ENCODE assay signal across 8 mouse cellular contexts in the genomic region with DNA sequence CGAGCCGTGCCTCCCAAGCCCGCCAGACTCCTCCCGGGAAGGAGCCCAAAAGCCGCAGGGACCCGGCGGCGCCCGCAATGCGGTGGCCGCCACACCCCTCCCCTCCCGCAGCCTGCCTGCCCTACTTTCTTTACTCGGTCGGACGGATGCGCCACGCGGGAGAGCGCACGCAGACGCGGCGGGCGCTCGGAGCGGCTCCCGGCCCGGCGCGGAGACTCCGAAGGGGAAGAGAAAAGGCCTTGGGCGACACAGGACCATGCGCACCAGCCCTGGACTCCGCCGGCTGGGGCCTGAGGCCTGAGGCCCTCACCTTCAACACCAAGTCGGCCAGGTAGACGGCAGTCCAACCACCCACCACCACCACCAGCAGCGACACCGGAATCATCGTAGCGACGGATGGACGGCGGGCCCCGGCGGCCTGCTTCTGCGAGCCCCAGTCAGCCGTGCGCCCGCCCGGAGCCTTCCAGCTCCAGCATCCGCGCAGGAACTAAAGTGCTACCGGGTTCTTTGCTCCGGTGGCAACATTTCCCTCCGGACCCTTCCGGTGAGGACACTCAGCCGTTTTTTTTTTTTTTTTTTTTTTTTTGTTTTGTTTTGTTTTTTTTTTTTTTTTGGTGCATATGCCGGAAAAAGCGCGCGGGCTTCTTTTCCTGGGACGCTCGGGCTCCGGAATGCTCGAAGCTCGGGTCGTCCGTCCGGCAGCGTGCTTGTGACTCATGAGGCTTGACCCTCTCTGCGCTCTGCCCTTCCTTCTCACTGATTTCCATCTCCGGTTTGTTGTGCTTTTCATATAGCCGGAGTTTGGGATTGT. TPM values are rescaled to one million over a fixed set of nuclear protein-coding genes. Genes with fewer than 3 reads are reported as not detected.
DNase-seq lines count a peak whose midpoint lies in the region; ATAC-seq lines count a peak whose summit lies in the region.

Gene Mbtps2, minus strand, starts transcription at position 530 of the 811 bp plus-strand sequence.

- 17% methylated on average over 52 of the region's 74 CpGs for WGBS in embryonic facial prominence, embryonic 13.5 days
- WGBS in kidney, embryonic 14.5 days, result 25% methylated on average over 74 of the region's 74 CpGs
- WGBS in liver, embryonic 13.5 days (ENCODE audit: insufficient replicate concordance), result 14% methylated on average over 67 of the region's 74 CpGs
- whole genome bisulfite sequencing in stomach, embryonic 14.5 days, result 20% methylated on average over 69 of the region's 74 CpGs

- H3K9ac ChIP-seq in embryonic facial prominence, embryonic 13.5 days, result peak within 1 kb of the TSS; percentile 82
- H3K9ac ChIP-seq in kidney, embryonic 14.5 days (ENCODE audit: low read depth, low read length), result peak within 1 kb of the TSS; percentile 86
- H3K9ac ChIP-seq in liver, embryonic 13.5 days, result peak within 1 kb of the TSS; percentile 73
- H3K9ac ChIP-seq in stomach, embryonic 14.5 days (replicated peaks; ENCODE audit: low read depth, low read length), result peak within 1 kb of the TSS; percentile 43

- H3K27me3 ChIP-seq in embryonic facial prominence, embryonic 13.5 days, result peaks cover 4% of the 10 kb centered on the region
- no peaks in the 10 kb centered on the region for H3K27me3 ChIP-seq in kidney, embryonic 14.5 days (ENCODE audit: control insufficient read depth, insufficient read depth, low read length)
- no peaks in the 10 kb centered on the region for H3K27me3 ChIP-seq in liver, embryonic 13.5 days
- H3K27me3 ChIP-seq in stomach, embryonic 14.5 days (ENCODE audit: control insufficient read depth, insufficient read depth, low read length), result no peaks in the 10 kb centered on the region

- peak; percentile 78 for ATAC-seq in embryonic facial prominence, embryonic 13.5 days (ENCODE audit: insufficient number of reproducible peaks, insufficient read depth, low FRiP score, low TSS enrichment, low read depth)
- peak; percentile 88 for ATAC-seq in kidney, embryonic 14.5 days (ENCODE audit: low FRiP score, low TSS enrichment)
- ATAC-seq in liver, embryonic 13.5 days (ENCODE audit: low read depth), result peak; percentile 85
- ATAC-seq in stomach, embryonic 14.5 days (ENCODE audit: insufficient number of reproducible peaks, insufficient read depth, low FRiP score, low read depth), result peak; percentile 83

- peak; percentile 85 for DNase-seq in 3134 (ENCODE audit: extremely low read depth, insufficient read length, low spot score)
- peak; percentile 68 for DNase-seq in adrenal gland, postnatal 10 days
- peak; percentile 41 to 43 for DNase-seq in heart, adult 9 months (ENCODE audit: low spot score in 2 of 2)
- DNase-seq in liver, embryonic 13.5 days, result peak; percentile 26
- peak; percentile 46 to 62 for DNase-seq in natural killer cell, adult 2 months (ENCODE audit: low spot score in 2 of 2)

- H3K4me2 ChIP-seq in embryonic facial prominence, embryonic 13.5 days, result peak within 1 kb of the TSS; percentile 56
- peak within 1 kb of the TSS; percentile 40 for H3K4me2 ChIP-seq in kidney, embryonic 14.5 days (replicated peaks; ENCODE audit: low read depth, low read length)
- H3K4me2 ChIP-seq in liver, embryonic 13.5 days, result peak within 1 kb of the TSS; percentile 65
- peak within 1 kb of the TSS; percentile 41 for H3K4me2 ChIP-seq in stomach, embryonic 14.5 days (replicated peaks; ENCODE audit: low read depth, low read length)

- H3K4me1 ChIP-seq in embryonic facial prominence, embryonic 13.5 days, result 0 out of 2 replicates have a peak, but pooled peaks cover 5% of the 10 kb centered on the region
- H3K4me1 ChIP-seq in kidney, embryonic 14.5 days (ENCODE audit: control insufficient read depth, insufficient read depth, low read length), result no peaks in the 10 kb centered on the region
- peaks cover 12% of the 10 kb centered on the region; the same call in 1 of the 2 replicates for H3K4me1 ChIP-seq in liver, embryonic 13.5 days (replicated peaks)
- H3K4me1 ChIP-seq in stomach, embryonic 14.5 days (ENCODE audit: control insufficient read depth, insufficient read depth, low read length), result no peaks in the 10 kb centered on the region

- H3K4me3 ChIP-seq in embryonic facial prominence, embryonic 13.5 days, result peak within 1 kb of the TSS; percentile 57
- peak within 1 kb of the TSS; percentile 59 for H3K4me3 ChIP-seq in kidney, embryonic 14.5 days (ENCODE audit: low read length)
- H3K4me3 ChIP-seq in liver, embryonic 13.5 days (replicated peaks), result peak within 1 kb of the TSS; percentile 67
- H3K4me3 ChIP-seq in stomach, embryonic 14.5 days (ENCODE audit: low read depth, low read length), result peak within 1 kb of the TSS; percentile 54

- H3K27ac ChIP-seq in embryonic facial prominence, embryonic 13.5 days, result peak within 1 kb of the TSS; percentile 93
- peak within 1 kb of the TSS; percentile 94 for H3K27ac ChIP-seq in kidney, embryonic 14.5 days (ENCODE audit: low read depth, low read length)
- peak within 1 kb of the TSS; percentile 68 for H3K27ac ChIP-seq in liver, embryonic 13.5 days
- H3K27ac ChIP-seq in stomach, embryonic 14.5 days (ENCODE audit: low read length), result peak within 1 kb of the TSS; percentile 69

- no peaks in the 10 kb centered on the region for H3K9me3 ChIP-seq in embryonic facial prominence, embryonic 13.5 days
- H3K9me3 ChIP-seq in kidney, embryonic 14.5 days (ENCODE audit: control insufficient read depth, low read length), result no peaks in the 10 kb centered on the region
- no peaks in the 10 kb centered on the region for H3K9me3 ChIP-seq in liver, embryonic 13.5 days (replicated peaks)
- H3K9me3 ChIP-seq in stomach, embryonic 14.5 days (ENCODE audit: control insufficient read depth, low read depth, low read length), result no peaks in the 10 kb centered on the region

- no peaks in the 10 kb centered on the region for H3K36me3 ChIP-seq in embryonic facial prominence, embryonic 13.5 days
- H3K36me3 ChIP-seq in kidney, embryonic 14.5 days (ENCODE audit: control insufficient read depth, insufficient read depth, low read length), result no peaks in the 10 kb centered on the region
- no peaks in the 10 kb centered on the region for H3K36me3 ChIP-seq in liver, embryonic 13.5 days
- no peaks in the 10 kb centered on the region for H3K36me3 ChIP-seq in stomach, embryonic 14.5 days (ENCODE audit: control insufficient read depth, insufficient read depth, low read length)

RNA-seq across cellular contexts. Expression of gene Mbtps2, which starts in this region (rescaled TPM):
- total RNA-seq in adrenal gland, postnatal 10 days (2021), result 10 to 100 TPM; 22.0 to 22.9 TPM
- polyA plus RNA-seq in embryonic facial prominence, embryonic 13.5 days (2015; fragmentation: Nextera tagmentation; extraction: Ambion mirVana), result 24.3 and 25.8 TPM in 2 replicates
- polyA plus RNA-seq in kidney, embryonic 14.5 days (2014; fragmentation: Nextera tagmentation; extraction: Ambion mirVana), result 17.1 and 28.5 TPM in 2 replicates
- 6.4 and 7.5 TPM in 2 replicates for polyA plus RNA-seq in liver, embryonic 13.5 days (2015; fragmentation: Nextera tagmentation; extraction: Ambion mirVana)
- 23.5 and 24.3 TPM in 2 replicates for polyA plus RNA-seq in stomach, embryonic 14.5 days (2014; fragmentation: Nextera tagmentation; extraction: Ambion mirVana)

Comparison
In these comparisons a context has a peak if more than half of its experiments do, and no peak if none do; other contexts are left out.
1. Peak in every context shown above with its lines: DNase-seq, ATAC-seq, H3K4me3 ChIP-seq and H3K27ac ChIP-seq.
2. DNase-seq: peak in every context shown above with its lines; median percentile 85 in 3134; 68 in adrenal gland, postnatal 10 days; 54 in natural killer cell, adult 2 months; 42 in heart, adult 9 months; 26 in liver, embryonic 13.5 days.